Mouse (Mus musculus): Measurements from ENCODE around the gene Olig1. TPM values are rescaled to one million over a fixed set of nuclear protein-coding genes. Genes with fewer than 3 reads are reported as not detected.

The Olig1 gene
- total and polyA plus RNA-seq, 3 experiments, result not detected

- no peaks in the 10 kb centered on the region; a peak in 1 of 4 replicates for H3K27me3 ChIP-seq (ENCODE audit: control insufficient read depth in 1 of 2, insufficient read depth in 2 of 2, low read length in 2 of 2)
Measured at GRCm38 (mm10) chr16:91320191-91320590, 50.6 kb downstream of the Olig1 start.

GRCm38 (mm10) chr16:91320608-91321007 lies 51.0 kb downstream of the Olig1 start:
- Histone ChIP-seq H3K9ac (ENCODE audit: control insufficient read depth, low read depth, low read length, poor library complexity, severe bottlenecking) (no peak overlapping the region), H3K79me2 (ENCODE audit: control insufficient read depth, insufficient read depth, low read length, poor library complexity) (no peaks in the 10 kb centered on the region), H3K27me3 (ENCODE audit: control insufficient read depth in 1 of 2, insufficient read depth in 2 of 2, low read length in 2 of 2) (no peaks in the 10 kb centered on the region; a peak in 1 of 4 replicates), H3K4me3 (ENCODE audit: control insufficient read depth in 1 of 2, insufficient read depth in 1 of 2, low read depth in 2 of 2, low read length in 2 of 2) (no peak overlapping the region), H3K27ac (ENCODE audit: control insufficient read depth, low read depth, low read length) (no peak overlapping the region), H3K36me3 (ENCODE audit: control insufficient read depth in 1 of 2, insufficient read depth in 2 of 2, low read length in 2 of 2) (no peaks in the 10 kb centered on the region), H3K4me1 (ENCODE audit: control insufficient read depth in 1 of 2, insufficient read depth in 2 of 2, low read length in 2 of 2) (no peaks in the 10 kb centered on the region), H3K9me3 (replicated peaks; ENCODE audit: insufficient read depth, low read length) (no peaks in the 10 kb centered on the region)
- no peak for DNase-seq (ENCODE audit: low read depth, low spot score)
- TF ChIP-seq GABPA (IDR thresholded peaks at IDR 0.05; ENCODE audit: low read depth, low read length), result no peak
- no peak for TF ChIP-seq CTCF (IDR thresholded peaks at IDR 0.05 in 2 of 3, conservative IDR thresholded peaks at IDR 0.05 in 1 of 3; ENCODE audit: control insufficient read depth in 1 of 3, insufficient read depth in 1 of 3, low read depth in 2 of 3, low read length in 3 of 3, poor library complexity in 1 of 3, severe bottlenecking in 1 of 3)
- no peak for TF ChIP-seq CHD1 (IDR thresholded peaks at IDR 0.05; ENCODE audit: low read depth, low read length)
- TF ChIP-seq MAX (IDR thresholded peaks at IDR 0.05; ENCODE audit: low read length), result no peak
- TF ChIP-seq UBTF (IDR thresholded peaks at IDR 0.05; ENCODE audit: borderline replicate concordance, insufficient read depth, low read depth, low read length), result no peak
- no peak for TF ChIP-seq MXI1 (IDR thresholded peaks at IDR 0.05; ENCODE audit: low read depth, low read length)
- TF ChIP-seq BHLHE40 (IDR thresholded peaks at IDR 0.05; ENCODE audit: borderline replicate concordance, low read depth, low read length), result no peak
- no peak for TF ChIP-seq TBP (IDR thresholded peaks at IDR 0.05; ENCODE audit: low read depth, low read length)
- TF ChIP-seq TAL1 (IDR thresholded peaks at IDR 0.05; ENCODE audit: low read length), result no peak
- TF ChIP-seq POLR2AphosphoS5 (IDR thresholded peaks at IDR 0.05; ENCODE audit: borderline replicate concordance, low read depth, low read length), result no peak
- TF ChIP-seq POLR2AphosphoS2 (IDR thresholded peaks at IDR 0.05; ENCODE audit: low read length), result no peak
- no peak for TF ChIP-seq ZNF384 (IDR thresholded peaks at IDR 0.05; ENCODE audit: low read depth, low read length)
- TF ChIP-seq ZMIZ1 (IDR thresholded peaks at IDR 0.05; ENCODE audit: low read depth, low read length), result no peak

More at GRCm38 (mm10) chr16:91320191-91320590, 50.6 kb downstream of the Olig1 start:
- Histone ChIP-seq H3K79me2 (ENCODE audit: control insufficient read depth, insufficient read depth, low read length, poor library complexity) (no peaks in the 10 kb centered on the region), H3K4me1 (ENCODE audit: control insufficient read depth in 1 of 2, insufficient read depth in 2 of 2, low read length in 2 of 2) (no peaks in the 10 kb centered on the region), H3K9ac (ENCODE audit: control insufficient read depth, low read depth, low read length, poor library complexity, severe bottlenecking) (no peak overlapping the region), H3K9me3 (replicated peaks; ENCODE audit: insufficient read depth, low read length) (no peaks in the 10 kb centered on the region), H3K27ac (ENCODE audit: control insufficient read depth, low read depth, low read length) (no peak overlapping the region), H3K36me3 (ENCODE audit: control insufficient read depth in 1 of 2, insufficient read depth in 2 of 2, low read length in 2 of 2) (no peaks in the 10 kb centered on the region), H3K4me3 (ENCODE audit: control insufficient read depth in 1 of 2, insufficient read depth in 1 of 2, low read depth in 2 of 2, low read length in 2 of 2) (no peak overlapping the region)
- DNase-seq (ENCODE audit: low read depth, low spot score), result no peak
- no peak for TF ChIP-seq CTCF (IDR thresholded peaks at IDR 0.05 in 2 of 3, conservative IDR thresholded peaks at IDR 0.05 in 1 of 3; ENCODE audit: control insufficient read depth in 1 of 3, insufficient read depth in 1 of 3, low read depth in 2 of 3, low read length in 3 of 3, poor library complexity in 1 of 3, severe bottlenecking in 1 of 3)
- TF ChIP-seq MYC (IDR thresholded peaks at IDR 0.05; ENCODE audit: low read depth, low read length), result no peak
- TF ChIP-seq CHD2 (IDR thresholded peaks at IDR 0.05; ENCODE audit: low read length), result no peak
- TF ChIP-seq NRF1 (IDR thresholded peaks at IDR 0.05; ENCODE audit: insufficient read depth, low read depth, low read length, poor library complexity, severe bottlenecking), result no peak
- TF ChIP-seq SIN3A (IDR thresholded peaks at IDR 0.05; ENCODE audit: low read length), result no peak
- TF ChIP-seq GATA1 (IDR thresholded peaks at IDR 0.05; ENCODE audit: low read depth, low read length), result no peak
- TF ChIP-seq KAT2A (conservative IDR thresholded peaks at IDR 0.05; ENCODE audit: low read depth, low read length), result no peak
- TF ChIP-seq MAZ (IDR thresholded peaks at IDR 0.05; ENCODE audit: low read depth, low read length), result no peak

Other genes starting within 250 kb of the Olig1 start
- 23.8 and 26.3 TPM in 2 replicates for gene Paxbp1, start 225.2 kb upstream of the Olig1 start, total RNA-seq (2012; rRNA removed)
- gene Paxbp1, start 225.2 kb upstream of the Olig1 start, polyA plus RNA-seq (2012; ENCODE audit: insufficient read depth in 1 of 2, insufficient read length in 2 of 2, low read depth in 1 of 2, low replicate concordance in 2 of 2, missing spikeins in 1 of 2), result 10 to 100 TPM in 1 of 2 experiments, not detected in 1; 49.6 TPM
- not detected in 2 replicates for gene 4932438H23Rik, start 174.7 kb upstream of the Olig1 start, total RNA-seq (2012; rRNA removed)
- gene 4932438H23Rik, start 174.7 kb upstream of the Olig1 start, polyA plus RNA-seq (2012; ENCODE audit: insufficient read depth in 1 of 2, insufficient read length in 2 of 2, low read depth in 1 of 2, low replicate concordance in 2 of 2, missing spikeins in 1 of 2), result not detected
- gene Olig2, start 44.3 kb upstream of the Olig1 start, total RNA-seq (2012; rRNA removed), result not detected in 2 replicates
- gene Olig2, start 44.3 kb upstream of the Olig1 start, polyA plus RNA-seq (2012; ENCODE audit: insufficient read depth in 1 of 2, insufficient read length in 2 of 2, low read depth in 1 of 2, low replicate concordance in 2 of 2, missing spikeins in 1 of 2), result not detected
- gene Ifnar2, start 103.0 kb downstream of the Olig1 start, total RNA-seq (2012; rRNA removed), result 21.8 and 24.1 TPM in 2 replicates
- 10 to 100 TPM in 1 of 2 experiments, not detected in 1; 38.3 TPM for gene Ifnar2, start 103.0 kb downstream of the Olig1 start, polyA plus RNA-seq (2012; ENCODE audit: insufficient read depth in 1 of 2, insufficient read length in 2 of 2, low read depth in 1 of 2, low replicate concordance in 2 of 2, missing spikeins in 1 of 2)
- gene Gm21970, start 121.9 kb downstream of the Olig1 start, total RNA-seq (2012; rRNA removed), result not detected in 2 replicates
- gene Gm21970, start 121.9 kb downstream of the Olig1 start, polyA plus RNA-seq (2012; ENCODE audit: insufficient read depth in 1 of 2, insufficient read length in 2 of 2, low read depth in 1 of 2, low replicate concordance in 2 of 2, missing spikeins in 1 of 2), result not detected
- 4.7 and 5.9 TPM in 2 replicates for gene Il10rb, start 136.4 kb downstream of the Olig1 start, total RNA-seq (2012; rRNA removed)
- gene Il10rb, start 136.4 kb downstream of the Olig1 start, polyA plus RNA-seq (2012; ENCODE audit: insufficient read depth in 1 of 2, insufficient read length in 2 of 2, low read depth in 1 of 2, low replicate concordance in 2 of 2, missing spikeins in 1 of 2), result 10 to 100 TPM in 1 of 2 experiments, not detected in 1; 14.6 TPM
- gene Ifnar1, start 215.5 kb downstream of the Olig1 start, total RNA-seq (2012; rRNA removed), result 10.3 and 12.2 TPM in 2 replicates
- 10 to 100 TPM in 1 of 2 experiments, not detected in 1; 20.2 TPM for gene Ifnar1, start 215.5 kb downstream of the Olig1 start, polyA plus RNA-seq (2012; ENCODE audit: insufficient read depth in 1 of 2, insufficient read length in 2 of 2, low read depth in 1 of 2, low replicate concordance in 2 of 2, missing spikeins in 1 of 2)

Measured in MEL (cell line).